Mouse (Mus musculus): ENCODE measurements around the gene Mettl7a2.
A peak's percentile ranks its signal among the peaks of the same experiment; 100 is the strongest.
"Not testable (repeated sequence)": the region's sequence is repeated elsewhere in the genome, so short reads cannot be mapped to it uniquely, and the experiment has no call there.

Mettl7a2 gene

DNA sequence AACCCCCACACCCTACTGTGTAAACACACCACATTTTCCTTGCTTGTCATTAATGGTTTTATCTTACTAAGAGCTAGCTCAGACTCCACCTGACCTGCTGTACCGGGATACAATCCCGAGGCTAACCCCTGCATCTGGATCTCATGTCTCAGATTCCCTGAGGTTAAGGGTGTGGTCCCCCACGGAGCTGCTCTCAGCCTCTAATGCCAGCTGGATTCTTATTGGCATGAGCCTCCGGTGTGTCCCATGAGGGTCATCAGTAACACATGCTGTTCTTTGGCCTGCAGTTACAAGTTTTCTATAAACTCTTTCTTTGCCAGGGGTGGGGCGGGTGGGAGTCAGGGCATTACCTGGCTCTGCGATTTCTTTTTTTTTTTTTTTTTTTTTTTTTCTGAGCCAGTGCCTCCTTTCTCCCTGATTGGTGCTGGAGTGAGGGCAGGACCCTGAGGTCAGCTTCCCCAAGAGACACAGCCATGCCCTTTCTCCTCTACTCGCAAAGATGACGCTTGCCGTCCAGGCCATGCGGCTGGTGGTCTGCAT lies at the start of gene Mettl7a2, which contains the start of gene Methig1:
Mettl7a2 (plus strand) TSS at position 490 of the 540 bp plus-strand sequence.
Methig1 (plus strand) TSS at position 439 of the 540 bp plus-strand sequence.
- no peak for DNase-seq (ENCODE audit: low spot score)

DNA sequence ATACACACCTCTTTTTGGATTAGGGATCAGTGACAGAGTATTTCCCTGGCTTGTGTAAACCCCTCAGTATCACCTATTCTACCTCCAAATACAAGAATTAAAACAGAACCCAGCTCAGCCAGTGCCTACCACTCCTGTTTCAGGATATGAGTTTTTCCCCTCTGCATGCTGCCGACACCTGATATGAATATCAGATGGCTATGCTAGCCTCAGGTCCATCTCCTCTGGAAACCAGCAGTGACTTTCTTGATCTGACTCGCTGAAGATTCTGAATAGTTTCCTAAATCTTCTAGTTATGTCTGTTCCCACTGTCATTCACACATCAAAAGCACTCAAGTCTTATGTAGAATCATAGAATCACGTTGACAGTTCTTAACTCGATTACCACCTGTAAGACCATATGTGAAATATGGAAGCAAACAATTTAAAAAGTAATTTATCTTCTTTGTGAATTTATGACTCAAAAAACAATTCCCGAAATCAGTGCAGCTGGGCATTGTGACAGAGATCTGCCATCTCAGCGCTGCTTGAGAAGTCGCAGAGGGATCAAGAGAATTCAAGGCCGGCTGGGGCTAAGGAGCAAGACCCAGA lies 49.5 kb upstream of the Mettl7a2 start:
- DNase-seq (ENCODE audit: low spot score) = no peak

DNA sequence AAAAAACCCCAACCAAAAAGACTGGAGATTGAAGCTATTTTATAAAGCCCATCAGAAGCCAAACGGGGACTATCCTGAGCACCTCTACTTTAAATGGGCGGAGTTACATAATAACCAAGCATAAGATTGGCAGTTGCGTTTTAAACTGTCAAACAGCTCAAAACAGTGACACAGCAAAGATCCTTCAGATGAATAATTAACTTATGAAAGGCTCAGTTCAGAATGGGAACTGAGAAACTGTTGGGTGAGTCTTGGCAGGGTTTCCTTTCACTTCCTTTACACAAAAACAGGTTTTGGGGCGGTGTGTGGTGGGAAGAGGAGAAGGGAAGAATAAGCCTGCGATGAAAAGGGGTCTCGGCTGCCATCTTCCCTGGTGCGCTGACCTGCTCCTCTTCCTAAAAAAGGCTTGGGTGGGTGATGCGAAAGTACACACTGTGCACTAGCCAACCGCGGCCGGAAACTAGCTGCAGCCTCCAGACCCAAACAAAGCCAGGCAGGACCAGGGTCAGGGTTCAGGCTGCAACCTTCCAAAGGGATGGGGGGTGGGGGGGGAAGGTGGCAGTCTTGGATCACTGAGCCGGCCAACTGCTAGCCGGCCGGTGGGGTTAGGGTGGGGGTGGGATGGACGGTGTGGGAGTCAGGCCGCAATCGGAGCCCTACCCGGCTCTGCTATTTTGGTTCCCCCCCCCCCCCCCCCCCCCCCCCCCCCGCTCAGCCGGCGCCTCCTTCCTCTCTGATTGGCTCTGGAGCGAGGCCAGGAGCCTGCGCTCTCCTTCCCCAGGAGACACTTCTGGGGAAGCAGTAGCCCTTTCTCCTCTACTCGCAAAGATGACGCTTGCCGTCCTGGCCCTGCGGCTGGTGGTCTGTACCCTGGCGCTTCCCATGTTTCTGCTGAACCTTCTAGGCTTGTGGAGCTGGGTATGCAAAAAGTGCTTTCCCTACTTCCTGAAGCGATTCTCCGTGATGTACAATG lies 48.7 kb upstream of the Mettl7a2 start, which contains the start of gene Mettl7a1:
Mettl7a1 (plus strand) TSS at position 122 of the 973 bp plus-strand sequence.
- DNase-seq (ENCODE audit: low spot score) = peak; percentile 73

DNA sequence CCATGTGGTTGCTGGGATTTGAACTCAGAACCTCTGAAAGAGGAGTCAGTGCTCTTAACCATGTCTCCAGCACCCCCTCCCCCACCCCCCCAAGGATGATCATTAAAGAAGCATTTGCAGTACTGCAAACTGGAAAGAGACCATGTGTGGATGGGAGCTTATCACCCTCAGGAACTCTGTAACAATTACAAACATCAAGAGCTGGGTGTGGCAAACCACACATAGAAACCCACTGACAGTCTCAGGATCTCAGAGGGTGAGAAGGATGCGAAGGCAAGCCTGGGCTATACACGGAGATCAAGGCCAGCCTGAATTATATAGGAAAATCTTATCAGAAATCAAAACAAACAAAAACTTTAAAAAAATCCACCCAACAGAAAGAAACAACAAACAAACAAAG lies 46.8 kb upstream of the Mettl7a2 start:
- DNase-seq (ENCODE audit: low spot score) = no peak

DNA sequence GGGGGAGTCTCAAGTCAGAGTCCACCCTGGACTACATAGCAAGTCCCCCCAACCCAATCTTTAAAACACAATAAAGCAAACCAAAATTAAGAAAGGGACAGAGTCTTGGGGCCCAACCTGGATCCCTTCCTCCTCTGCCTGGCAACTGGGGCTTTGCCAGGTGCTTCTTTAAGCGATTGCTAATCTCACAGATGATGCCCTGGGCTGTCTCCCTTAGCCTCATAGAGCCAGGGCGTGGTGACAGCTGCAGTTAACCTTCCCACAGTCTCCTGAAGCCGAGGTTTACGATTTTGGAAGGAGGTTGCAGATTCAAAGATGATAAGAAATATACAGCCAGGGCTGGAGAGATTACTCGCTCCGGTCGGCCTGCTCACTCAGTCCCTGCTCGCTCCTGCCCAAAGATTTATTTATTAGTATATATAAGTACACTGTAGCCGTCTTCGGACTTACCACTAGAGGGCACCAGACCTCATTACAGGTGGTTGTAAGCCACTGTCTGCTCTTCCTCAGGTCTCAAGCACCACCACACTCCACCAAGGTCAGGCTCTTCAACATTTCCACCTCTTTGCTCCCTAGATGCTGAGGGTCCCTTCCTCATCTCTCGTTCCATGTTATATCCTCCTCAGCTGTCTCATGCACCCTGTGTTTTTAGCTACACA lies 45.4 kb upstream of the Mettl7a2 start:
- not testable (repeated sequence) for DNase-seq (ENCODE audit: low spot score)

DNA sequence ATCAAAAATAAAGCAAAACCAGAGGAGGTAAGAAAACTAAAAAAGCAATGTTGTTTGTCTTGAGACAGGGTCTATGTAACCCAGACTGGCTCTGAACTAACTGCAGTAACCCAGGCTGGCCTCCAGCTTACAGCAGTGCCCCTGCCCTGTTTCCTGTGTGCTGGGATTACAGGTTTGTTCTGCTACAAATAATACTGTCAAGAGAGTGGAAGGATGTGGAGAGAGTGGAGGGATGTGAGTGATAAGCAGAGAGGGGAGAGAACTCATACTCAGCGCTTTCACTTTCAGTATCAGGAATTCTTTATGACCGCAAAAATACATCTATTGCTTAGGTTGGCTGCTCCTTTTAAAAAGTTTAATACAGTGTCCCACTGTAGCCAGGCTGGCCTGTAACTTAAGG lies 40.7 kb upstream of the Mettl7a2 start:
- no peak for DNase-seq (ENCODE audit: low spot score)

DNA sequence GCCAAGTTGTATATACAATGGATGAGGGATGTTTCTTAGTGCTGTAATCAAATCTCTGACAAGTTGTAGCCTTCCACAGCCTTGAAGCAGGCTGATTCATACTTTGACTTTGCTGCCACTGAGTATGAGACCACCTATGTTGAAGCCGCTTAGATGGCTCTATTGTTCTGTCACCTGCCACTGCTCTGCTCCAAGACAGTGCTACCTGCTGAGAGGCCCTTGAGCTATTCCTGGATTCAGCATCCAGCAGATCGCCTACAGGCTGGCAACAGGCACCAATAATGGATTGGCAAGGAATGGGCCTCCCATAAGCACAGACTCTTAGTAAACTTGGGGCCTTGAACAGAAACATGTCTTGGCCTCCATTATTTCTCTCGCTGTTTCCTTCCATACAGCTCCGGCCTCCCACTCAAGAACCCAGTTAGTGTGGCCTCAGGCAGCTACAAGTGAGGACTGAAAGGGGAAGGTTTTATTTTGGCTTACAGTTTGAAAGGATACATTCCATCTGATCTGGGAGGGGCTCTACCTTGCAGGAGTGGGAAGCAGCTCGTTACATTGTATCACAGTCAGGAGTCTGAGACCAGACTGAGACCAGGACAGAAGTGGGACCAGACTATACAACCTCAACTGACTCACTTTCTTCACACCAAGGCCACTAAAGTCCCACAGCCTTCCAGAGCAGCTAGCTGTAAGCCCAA lies 38.4 kb upstream of the Mettl7a2 start:
- DNase-seq (ENCODE audit: low spot score) = no peak

DNA sequence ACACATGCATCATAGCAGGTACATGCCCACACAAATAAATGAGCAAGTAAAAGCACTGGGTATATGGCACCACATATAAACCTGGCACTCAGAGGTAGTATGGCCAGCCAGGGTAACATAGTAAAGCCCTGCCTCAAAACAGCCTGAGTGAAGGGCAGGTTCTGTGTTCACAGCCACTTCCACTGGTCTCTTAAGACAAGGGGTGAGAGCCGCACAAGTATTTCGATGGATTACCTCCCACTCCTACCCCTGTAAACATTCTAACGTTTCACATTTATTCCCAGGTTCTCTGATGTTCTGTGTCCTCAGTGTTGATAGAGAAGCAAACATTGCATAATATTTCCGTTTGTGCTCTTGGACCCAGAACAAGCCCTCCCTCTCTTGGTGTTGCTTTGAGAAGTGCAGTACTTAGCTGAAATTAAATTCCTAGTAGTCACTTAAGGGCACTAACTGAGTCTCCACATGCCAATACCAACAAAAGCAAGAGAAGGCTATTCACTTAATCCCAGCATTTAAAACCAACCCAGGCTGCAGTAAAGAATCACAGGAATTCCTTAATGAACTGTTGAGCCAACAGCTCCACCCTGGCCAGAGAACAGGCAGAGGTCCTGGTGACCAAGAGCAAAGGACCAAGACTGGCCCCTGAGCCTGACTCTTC lies 34.9 kb upstream of the Mettl7a2 start:
- not testable (repeated sequence) for DNase-seq (ENCODE audit: low spot score)

DNA sequence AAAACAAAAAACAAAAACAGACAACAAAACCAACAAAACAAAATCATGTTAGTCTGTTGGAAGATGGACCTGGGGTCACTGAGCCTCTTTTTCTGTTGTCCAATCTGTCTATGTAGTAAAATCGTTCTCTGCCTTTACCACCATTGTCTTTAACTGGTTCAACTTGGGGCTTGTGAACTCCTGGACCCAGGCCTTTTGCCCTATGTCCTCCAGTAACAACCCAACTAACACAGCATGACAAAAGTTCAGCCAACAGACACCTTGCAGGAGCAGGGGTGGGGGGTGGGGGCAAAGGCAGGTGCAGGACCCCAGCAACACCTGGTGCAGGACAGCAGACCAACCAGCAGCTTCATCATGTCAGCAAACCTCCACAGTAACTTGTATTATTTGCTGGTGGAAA lies 33.1 kb upstream of the Mettl7a2 start:
- no peak for DNase-seq (ENCODE audit: low spot score)

DNA sequence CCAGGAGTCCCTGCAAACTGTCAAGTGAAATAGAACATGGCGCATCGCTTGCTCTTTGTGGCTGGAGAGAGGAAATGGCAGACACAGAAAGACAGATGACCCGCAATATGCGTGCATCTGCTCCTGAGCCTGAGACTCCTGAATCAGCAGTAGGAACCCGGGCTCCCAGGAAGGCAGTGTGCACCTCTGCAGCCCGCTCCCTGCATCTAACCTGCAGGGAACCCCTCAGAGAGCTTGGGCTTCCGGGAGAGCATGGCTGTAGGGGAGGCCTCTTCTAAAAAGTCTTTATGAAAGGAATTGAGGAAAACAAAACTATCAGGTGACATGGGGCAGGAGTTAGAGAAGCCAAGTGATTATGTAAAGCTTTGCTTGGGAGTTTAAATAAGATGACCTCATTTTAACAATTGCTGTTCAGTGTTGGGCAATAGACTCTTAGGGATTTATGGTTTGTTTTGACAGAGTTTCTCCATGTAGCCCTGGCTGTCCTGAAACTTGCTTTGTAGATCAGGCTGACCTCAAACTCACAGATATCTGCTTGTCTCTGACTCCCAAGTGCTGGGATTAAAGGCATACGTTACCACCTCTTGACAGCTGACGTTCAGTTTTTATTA lies 32.6 kb upstream of the Mettl7a2 start:
- DNase-seq (ENCODE audit: low spot score) = no peak

DNA sequence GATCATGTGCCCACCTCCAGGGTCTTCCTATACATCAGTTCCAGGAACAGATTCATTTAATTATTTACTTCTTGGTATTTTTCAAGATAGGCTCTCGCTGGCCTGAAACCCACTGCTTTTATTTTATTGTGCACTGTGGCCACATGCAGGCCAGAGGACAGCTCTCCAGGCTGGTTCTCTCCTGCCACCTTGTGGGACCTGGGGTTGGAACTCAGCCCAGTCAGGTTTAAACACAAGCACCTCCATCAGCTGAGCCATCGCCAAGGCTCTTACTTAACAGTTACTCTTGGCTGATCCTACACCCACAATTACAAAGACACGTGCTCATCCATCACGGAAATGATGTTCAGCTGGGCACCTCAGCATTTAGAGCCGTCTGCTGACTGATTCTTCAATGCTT lies 31.9 kb upstream of the Mettl7a2 start:
- peak; percentile 33 for DNase-seq (ENCODE audit: low spot score)

DNA sequence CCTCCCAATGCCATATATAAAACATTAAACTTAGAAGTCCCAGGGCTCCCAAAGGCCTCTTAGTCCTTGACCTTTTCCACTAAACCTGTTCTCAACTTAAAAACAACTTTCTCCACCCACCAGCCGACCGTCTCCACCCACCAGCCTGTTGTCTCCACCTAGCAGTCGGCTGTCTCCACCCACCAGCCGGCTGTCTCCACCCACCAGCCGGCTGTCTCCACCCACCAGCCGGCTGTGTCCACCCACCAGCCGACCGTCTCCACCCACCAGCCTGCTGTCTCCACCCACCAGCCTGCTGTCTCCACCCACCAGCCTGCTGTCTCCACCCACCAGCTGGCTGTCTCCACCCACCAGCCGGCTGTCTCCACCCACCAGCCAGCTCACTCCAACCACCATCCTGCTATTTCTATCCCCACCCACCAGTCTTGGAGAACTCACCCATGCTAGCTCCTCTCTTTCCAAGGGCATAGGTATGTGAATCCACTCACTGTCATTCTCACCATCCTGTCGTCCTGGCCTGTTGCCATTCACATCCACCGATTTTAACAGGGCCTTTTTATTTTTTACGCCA lies 28.9 kb upstream of the Mettl7a2 start:
- no peak for DNase-seq (ENCODE audit: low spot score)

DNA sequence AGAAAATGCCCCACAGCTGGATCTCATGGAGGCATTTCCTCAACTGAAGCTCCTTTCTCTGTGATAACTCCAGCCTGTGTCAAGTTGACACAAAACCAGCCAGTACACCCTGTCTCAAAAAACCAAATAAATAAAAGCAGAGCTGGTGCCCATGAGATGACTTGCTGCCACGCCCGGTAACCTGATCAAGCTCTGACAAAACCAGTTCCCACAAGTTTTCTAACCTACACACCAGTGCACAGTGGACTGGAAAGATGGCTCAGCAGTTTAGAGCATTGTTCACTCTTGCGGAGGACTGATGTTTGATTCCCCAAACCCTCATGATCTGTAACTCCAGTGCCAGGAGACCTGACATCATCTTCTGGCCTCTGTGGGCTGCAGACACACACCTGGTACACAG lies 27.8 kb upstream of the Mettl7a2 start:
- no peak for DNase-seq (ENCODE audit: low spot score)

DNA sequence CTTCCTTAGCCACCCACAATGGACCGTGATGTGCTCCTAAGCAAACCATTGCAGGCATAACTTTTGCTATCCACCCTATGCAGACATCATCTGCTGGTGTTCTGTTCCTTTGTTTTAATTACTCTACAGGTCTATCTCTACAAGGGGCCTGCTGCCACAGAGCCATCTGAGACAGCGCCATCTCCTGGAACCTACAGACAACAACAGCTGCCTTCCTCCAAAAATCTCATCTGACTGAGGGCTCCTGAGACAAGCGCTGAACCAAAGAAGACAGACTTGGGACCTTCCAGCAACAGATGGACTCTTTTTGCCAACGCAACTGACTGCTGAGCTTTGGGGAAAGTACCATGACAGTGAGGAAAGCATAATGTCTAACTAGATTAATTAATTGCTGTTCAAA lies 24.9 kb upstream of the Mettl7a2 start:
- DNase-seq (ENCODE audit: low spot score) = not testable (repeated sequence)

DNA sequence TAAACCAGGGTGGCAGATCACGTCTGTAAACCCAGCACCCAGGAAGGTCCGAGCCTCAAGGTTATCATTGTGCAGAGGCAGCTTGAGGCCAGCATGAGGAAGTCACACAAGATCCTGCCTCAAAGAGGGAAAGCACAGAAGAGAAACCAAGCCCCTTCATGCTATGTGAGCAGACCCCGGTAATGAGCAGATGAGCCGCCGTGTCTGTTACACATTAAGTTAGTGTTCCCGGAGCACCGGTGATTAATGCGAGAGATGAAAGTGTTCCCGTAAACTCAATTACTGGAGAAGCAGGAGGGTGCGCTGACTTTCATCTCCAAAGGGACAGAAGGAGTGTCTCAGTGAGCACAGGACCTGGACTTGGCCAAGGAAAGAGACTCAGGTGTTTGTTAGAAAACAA lies 23.7 kb upstream of the Mettl7a2 start:
- DNase-seq (ENCODE audit: low spot score) = not testable (repeated sequence)

DNA sequence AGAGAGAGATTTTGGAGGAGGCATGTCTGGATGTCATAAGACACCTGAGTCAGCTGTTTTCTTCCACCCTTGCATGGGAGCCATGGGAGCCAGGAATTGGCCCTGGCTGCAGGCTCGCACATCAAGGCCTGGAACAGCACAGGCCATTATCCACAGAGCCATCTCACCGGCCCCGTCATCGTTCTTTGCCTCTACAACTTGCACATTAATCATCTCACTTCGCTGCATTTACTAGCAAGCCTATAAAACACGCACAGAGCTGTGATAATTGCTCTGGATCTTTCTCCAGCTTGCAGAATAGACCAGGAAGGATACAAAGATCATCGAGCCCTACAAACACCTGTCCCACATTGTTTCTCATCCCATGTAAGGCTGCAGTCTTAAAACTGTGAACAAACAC lies 22.3 kb upstream of the Mettl7a2 start:
- no peak for DNase-seq (ENCODE audit: low spot score)

DNA sequence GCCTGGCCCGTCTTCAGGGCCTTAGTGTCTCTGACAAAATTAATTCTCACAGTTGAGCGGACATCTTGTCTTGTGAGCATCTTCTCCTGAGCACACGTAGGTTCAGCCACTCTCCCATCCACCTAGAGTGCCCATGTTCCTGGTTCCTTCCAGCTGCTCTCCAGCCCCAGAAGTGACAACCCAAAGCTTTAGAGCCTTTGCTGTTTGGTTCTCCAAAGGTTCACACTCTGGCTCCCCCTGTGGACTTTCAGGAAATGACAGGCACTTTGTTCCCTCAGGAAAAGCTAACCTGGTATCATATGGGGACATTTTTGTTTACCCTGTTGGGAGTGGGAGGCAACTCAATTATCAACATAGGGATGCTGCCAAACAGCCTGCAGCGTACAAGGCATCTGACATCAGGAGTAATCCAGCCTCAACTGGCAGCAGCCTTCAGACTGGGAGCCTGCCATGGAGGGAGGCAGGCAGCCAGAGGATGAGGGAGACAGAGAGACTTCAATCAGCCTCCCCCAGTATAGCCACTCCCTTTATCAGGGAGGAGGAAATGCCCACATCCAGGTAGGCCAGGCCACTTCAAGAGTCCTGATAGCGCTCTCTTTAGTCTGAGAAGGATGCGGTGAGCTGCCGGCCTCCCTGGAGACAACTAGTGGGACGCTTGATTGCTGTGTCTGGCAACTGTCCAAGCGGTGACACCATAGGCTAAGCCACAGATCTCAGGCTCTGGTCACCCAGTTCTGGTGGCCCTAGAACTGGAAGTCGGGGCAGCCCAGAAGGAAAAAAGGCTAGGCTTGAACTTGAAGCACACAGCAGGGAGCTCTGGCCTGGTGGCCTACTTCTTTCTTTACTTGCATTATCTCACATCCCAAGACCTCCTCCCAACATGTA lies 20.7 kb upstream of the Mettl7a2 start:
- not testable (repeated sequence) for DNase-seq (ENCODE audit: low spot score)

DNA sequence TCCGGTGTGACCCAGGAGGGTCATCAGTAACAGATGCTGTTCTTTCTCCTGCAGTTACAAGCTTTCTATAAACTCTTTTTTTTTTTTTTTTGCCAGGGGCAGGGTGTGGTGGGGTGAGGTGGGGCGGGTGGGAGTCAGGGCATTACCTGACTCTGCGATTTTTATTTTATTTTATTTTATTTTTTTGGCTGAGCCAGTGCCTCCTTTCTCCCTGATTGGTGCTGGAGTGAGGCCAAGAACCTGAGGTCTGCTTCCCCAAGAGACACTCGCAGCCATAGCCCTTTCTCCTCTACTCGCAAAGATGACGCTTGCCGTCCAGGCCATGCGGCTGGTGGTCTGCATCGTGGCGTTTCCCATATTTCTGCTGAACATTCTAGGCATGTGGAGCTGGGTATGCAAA lies 18.4 kb upstream of the Mettl7a2 start, which contains the start of gene Mettl7a3:
Mettl7a3 (plus strand) TSS at position 301 of the 400 bp plus-strand sequence.
- DNase-seq (ENCODE audit: low spot score) = no peak

DNA sequence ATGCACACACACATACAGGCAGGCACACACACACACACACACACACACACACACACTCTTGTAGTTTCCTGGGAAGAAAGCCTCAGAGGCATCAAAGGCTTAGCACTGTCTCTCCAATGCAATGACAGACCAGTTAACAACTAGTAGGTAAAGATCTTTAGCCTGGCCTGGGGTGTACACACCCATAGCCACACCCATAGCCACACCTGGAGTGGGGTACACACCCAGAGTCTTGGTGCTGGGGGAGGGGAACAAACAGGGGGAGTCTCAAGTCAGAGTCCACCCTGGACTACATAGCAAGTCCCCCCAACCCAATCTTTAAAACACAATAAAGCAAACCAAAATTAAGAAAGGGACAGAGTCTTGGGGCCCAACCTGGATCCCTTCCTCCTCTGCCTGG lies 15.7 kb upstream of the Mettl7a2 start:
- DNase-seq (ENCODE audit: low spot score) = not testable (repeated sequence)

All from urinary bladder, postnatal 25 days (tissue).